Mouse (Mus musculus): ENCODE measurements at regions not wholly inside any gene's neighbourhood (a gene's known extent, or its start where the extent isn't known, plus 50 kb on each side); places are given as distances from the start of the nearest gene placed in this dataset.

- no peak for DNase-seq
Observed at GRCm38 (mm10) chr6:51110596-51110995, 321.9 kb upstream of the Nfe2l3 start.

GRCm38 (mm10) chr6:51114604-51115333, 317.7 kb upstream of the Nfe2l3 start:
- DNase-seq = no peak

- no peak for DNase-seq
Observed at GRCm38 (mm10) chr6:51118833-51119535, 313.5 kb upstream of the Nfe2l3 start.

GRCm38 (mm10) chr6:51119691-51120302, 312.7 kb upstream of the Nfe2l3 start:
- no peak for DNase-seq

GRCm38 (mm10) chr6:51122941-51123340, 309.5 kb upstream of the Nfe2l3 start:
- no peak for DNase-seq

- DNase-seq = no peak
Observed at GRCm38 (mm10) chr6:51127851-51128250, 304.6 kb upstream of the Nfe2l3 start.

- DNase-seq = no peak
Observed at GRCm38 (mm10) chr6:51129096-51129495, 303.4 kb upstream of the Nfe2l3 start.

GRCm38 (mm10) chr6:51129591-51129990, 302.9 kb upstream of the Nfe2l3 start:
- DNase-seq = no peak

- no peak for DNase-seq
Observed at GRCm38 (mm10) chr6:51144762-51145161, 287.7 kb upstream of the Nfe2l3 start.

- DNase-seq = no peak
Observed at GRCm38 (mm10) chr6:51145863-51146262, 286.6 kb upstream of the Nfe2l3 start.

- no peak for DNase-seq
Observed at GRCm38 (mm10) chr6:51148821-51149220, 283.6 kb upstream of the Nfe2l3 start.

GRCm38 (mm10) chr6:51150066-51150465, 282.4 kb upstream of the Nfe2l3 start:
- no peak for DNase-seq

GRCm38 (mm10) chr6:51150486-51150885, 282.0 kb upstream of the Nfe2l3 start:
- no peak for DNase-seq

- DNase-seq = no peak
Observed at GRCm38 (mm10) chr6:51150916-51151315, 281.6 kb upstream of the Nfe2l3 start.

GRCm38 (mm10) chr6:51156836-51157370, 275.6 kb upstream of the Nfe2l3 start:
- no peak for DNase-seq

- no peak for DNase-seq
Observed at GRCm38 (mm10) chr6:51161149-51161548, 271.3 kb upstream of the Nfe2l3 start.

GRCm38 (mm10) chr6:51162208-51163082, 270.0 kb upstream of the Nfe2l3 start:
- DNase-seq = no peak

- no peak for DNase-seq
Observed at GRCm38 (mm10) chr6:51163266-51163665, 269.2 kb upstream of the Nfe2l3 start.

- no peak for DNase-seq
Observed at GRCm38 (mm10) chr6:51163882-51164281, 268.6 kb upstream of the Nfe2l3 start.

- no peak for DNase-seq
Observed at GRCm38 (mm10) chr6:51167028-51167427, 265.4 kb upstream of the Nfe2l3 start.

- no peak for DNase-seq
Observed at GRCm38 (mm10) chr6:51168048-51168447, 264.4 kb upstream of the Nfe2l3 start.

Data from adrenal gland, adult 8-10 months (tissue).